In the genomic region with DNA sequence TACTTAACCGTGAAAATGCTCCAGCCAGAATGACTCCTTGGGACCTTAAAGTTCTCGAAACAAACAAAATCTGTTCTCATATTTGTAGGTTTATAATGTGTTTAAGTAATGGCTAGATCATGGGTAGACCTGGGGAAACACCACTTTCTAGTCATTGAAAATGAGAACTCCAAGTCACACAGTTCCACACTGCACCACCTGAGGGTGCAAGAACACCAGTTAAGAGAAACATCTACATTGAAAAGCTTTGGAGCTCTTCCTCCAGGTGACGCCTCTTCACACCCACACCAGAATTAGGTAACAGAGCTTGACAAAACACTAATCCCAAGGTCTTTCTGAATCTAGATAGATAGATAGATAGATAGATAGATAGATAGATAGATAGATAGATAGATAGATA, we compare ENCODE assay signal across 10 mouse cellular contexts.
DNase-seq lines count a peak whose midpoint lies in the region; ATAC-seq and TF ChIP-seq lines count a peak whose summit lies in the region.
"Had no signal": no experiment of that assay in that cellular context is flagged by ENCODE, and none has a peak within 500 bp of the region (broad histone marks: within the 10 kb centered on the region; RNA-seq: fewer than 3 reads in every experiment).

No protein-coding gene starts in this region.

- DNase-seq in forebrain, postnatal 0 days = peak; percentile 75
- peak; percentile 28 for DNase-seq in ES-E14 (ENCODE audit: low read depth, low spot score)
- DNase-seq in kidney, adult 18-20 months = peak; percentile 46
- DNase-seq in lung, embryonic 14.5 days = peak; percentile 50
- no peak for DNase-seq in spleen, postnatal 14 days (ENCODE audit: low spot score in 2 of 2)
- DNase-seq in testis, postnatal 10 days (ENCODE audit: low spot score) = no peak
- no peak for DNase-seq in embryo, embryonic 10 days (ENCODE audit: low spot score)

- no peak overlapping the region for H3K9ac ChIP-seq in forebrain, postnatal 0 days
- no peak overlapping the region for H3K9ac ChIP-seq in forebrain, embryonic 13.5 days
- no peak overlapping the region for H3K9ac ChIP-seq in ES-E14 (ENCODE audit: insufficient read depth, low read depth, low read length, poor library complexity, severe bottlenecking)
- no peak overlapping the region for H3K9ac ChIP-seq in lung, embryonic 14.5 days
- H3K9ac ChIP-seq: lung, embryonic 15.5 days; stomach, embryonic 15.5 days had no signal

- H3K4me2 ChIP-seq in forebrain, postnatal 0 days (ENCODE audit: low read depth) = no peak overlapping the region
- H3K4me2 ChIP-seq in forebrain, embryonic 13.5 days = no peak overlapping the region
- no peak overlapping the region for H3K4me2 ChIP-seq in lung, embryonic 14.5 days
- H3K4me2 ChIP-seq: lung, embryonic 15.5 days; stomach, embryonic 15.5 days had no signal

- H3K27ac ChIP-seq in forebrain, postnatal 0 days (ENCODE audit: low read depth, low read length) = no peak overlapping the region
- H3K27ac ChIP-seq in forebrain, embryonic 13.5 days = no peak overlapping the region
- no peak overlapping the region for H3K27ac ChIP-seq in ES-E14 (ENCODE audit: insufficient read depth, low read depth, low read length, poor library complexity, severe bottlenecking)
- no peak overlapping the region for H3K27ac ChIP-seq in lung, embryonic 14.5 days (ENCODE audit: low read depth)
- H3K27ac ChIP-seq: lung, embryonic 15.5 days; stomach, embryonic 15.5 days had no signal

- in situ Hi-C loops in ES-E14 (cut with MboI; ENCODE audit: low sequenced_read_pairs in 2 of 2, unreplicated experiment in 2 of 2) = no loop called here

- TF ChIP-seq CTCF in forebrain, postnatal 0 days (IDR thresholded peaks at IDR 0.05; ENCODE audit: low read depth) = peak; percentile 78
- peak; percentile 52 for TF ChIP-seq CTCF in lung, embryonic 14.5 days (IDR thresholded peaks at IDR 0.05; ENCODE audit: low read depth)

- 69% methylated on average over 3 of the region's 3 CpGs for WGBS in forebrain, postnatal 0 days
- 77% methylated on average over 3 of the region's 3 CpGs for WGBS in forebrain, embryonic 13.5 days
- WGBS in lung, embryonic 14.5 days = 55% methylated on average over 3 of the region's 3 CpGs

- no peaks in the 10 kb centered on the region for H3K27me3 ChIP-seq in forebrain, postnatal 0 days (ENCODE audit: insufficient read depth, low read length)
- no peaks in the 10 kb centered on the region for H3K27me3 ChIP-seq in forebrain, embryonic 13.5 days
- no peaks in the 10 kb centered on the region for H3K27me3 ChIP-seq in lung, embryonic 14.5 days (ENCODE audit: insufficient read depth, low read length)
- H3K27me3 ChIP-seq: lung, embryonic 15.5 days; stomach, embryonic 15.5 days had no signal

- no peaks in the 10 kb centered on the region for H3K9me3 ChIP-seq in forebrain, postnatal 0 days (ENCODE audit: low read length)
- H3K9me3 ChIP-seq in forebrain, embryonic 13.5 days (replicated peaks) = no peaks in the 10 kb centered on the region
- H3K9me3 ChIP-seq in ES-E14 (ENCODE audit: control insufficient read depth, insufficient read depth, low read depth, low read length) = no peaks in the 10 kb centered on the region
- H3K9me3 ChIP-seq in lung, embryonic 14.5 days (ENCODE audit: low read depth, low read length) = no peaks in the 10 kb centered on the region
- H3K9me3 ChIP-seq: lung, embryonic 15.5 days; stomach, embryonic 15.5 days had no signal

- H3K4me1 ChIP-seq in forebrain, postnatal 0 days (ENCODE audit: insufficient read depth) = no peaks in the 10 kb centered on the region
- H3K4me1 ChIP-seq in forebrain, embryonic 13.5 days = no peaks in the 10 kb centered on the region
- no peaks in the 10 kb centered on the region for H3K4me1 ChIP-seq in ES-E14 (ENCODE audit: control insufficient read depth in 2 of 2, insufficient read depth in 2 of 2, low read length in 2 of 2, poor library complexity in 1 of 2)
- no peaks in the 10 kb centered on the region for H3K4me1 ChIP-seq in lung, embryonic 14.5 days (ENCODE audit: insufficient read depth)
- H3K4me1 ChIP-seq: lung, embryonic 15.5 days; stomach, embryonic 15.5 days had no signal

- peak; percentile 83 for ATAC-seq in forebrain, postnatal 0 days
- ATAC-seq in forebrain, embryonic 13.5 days = no peak
- no peak for ATAC-seq in lung, embryonic 14.5 days (ENCODE audit: insufficient read depth)

- H3K4me3 ChIP-seq in forebrain, postnatal 0 days (ENCODE audit: low read depth, low read length) = no peak overlapping the region
- no peak overlapping the region for H3K4me3 ChIP-seq in forebrain, embryonic 13.5 days
- no peak overlapping the region for H3K4me3 ChIP-seq in ES-E14 (ENCODE audit: insufficient read depth in 1 of 2, low read depth in 1 of 2, low read length in 2 of 2, poor library complexity in 1 of 2, severe bottlenecking in 1 of 2)
- no peak overlapping the region for H3K4me3 ChIP-seq in lung, embryonic 14.5 days (ENCODE audit: low read depth, low read length)
- H3K4me3 ChIP-seq: lung, embryonic 15.5 days; stomach, embryonic 15.5 days had no signal

- no peaks in the 10 kb centered on the region for H3K36me3 ChIP-seq in forebrain, postnatal 0 days (ENCODE audit: insufficient read depth)
- no peaks in the 10 kb centered on the region for H3K36me3 ChIP-seq in forebrain, embryonic 13.5 days (ENCODE audit: poor library complexity, severe bottlenecking)
- no peaks in the 10 kb centered on the region for H3K36me3 ChIP-seq in ES-E14 (ENCODE audit: control insufficient read depth, insufficient read depth, low read length, poor library complexity, severe bottlenecking)
- no peaks in the 10 kb centered on the region for H3K36me3 ChIP-seq in lung, embryonic 14.5 days (ENCODE audit: insufficient read depth)
- H3K36me3 ChIP-seq: lung, embryonic 15.5 days; stomach, embryonic 15.5 days had no signal

TF ChIP-seq in ES-E14, 5 proteins besides CTCF, POLR2A, EP300 and RAD21:
- TF ChIP-seq ZC3H11A (IDR thresholded peaks at IDR 0.05; ENCODE audit: borderline replicate concordance, low read depth, low read length) = peak; percentile 48; the same call in 1 of the 2 replicates
- no peak for TF ChIP-seq HCFC1 (IDR thresholded peaks at IDR 0.05; ENCODE audit: borderline replicate concordance, insufficient read depth, low read length)

Comparison
In these comparisons a context has a peak if more than half of its experiments do, and no peak if none do; other contexts are left out.
1. DNase-seq: peak in forebrain, postnatal 0 days (single experiment), ES-E14 (single experiment), kidney, adult 18-20 months (single experiment) and lung, embryonic 14.5 days (single experiment); none in spleen, postnatal 14 days (0 of 2), testis, postnatal 10 days (single experiment) and embryo, embryonic 10 days (single experiment).